Mouse (Mus musculus): Measurements from ENCODE around the gene Ddr2. TPM values are rescaled to one million over a fixed set of nuclear protein-coding genes. Genes with fewer than 3 reads are reported as not detected.
A peak's percentile ranks its signal among the peaks of the same experiment; 100 is the strongest.

Ddr2 gene
- polyA plus RNA-seq, 1 experiment from 2014 or later = 22.0 TPM

GRCm38 (mm10) chr1:169953106-169953505 lies 157.5 kb downstream of the Ddr2 start:
- no peak for ATAC-seq (ENCODE audit: low FRiP score)
- H3K9me3 ChIP-seq = no peaks in the 10 kb centered on the region
- peaks cover 64% of the 10 kb centered on the region for H3K36me3 ChIP-seq (replicated peaks)
- no peak overlapping the region for H3K27ac ChIP-seq
- H3K27me3 ChIP-seq = no peaks in the 10 kb centered on the region
- H3K9ac ChIP-seq = no peak overlapping the region
- no peak overlapping the region for H3K4me2 ChIP-seq
- H3K4me1 ChIP-seq = no peaks in the 10 kb centered on the region
- WGBS = 98% methylated on average over 10 of the region's 10 CpGs
- no peak overlapping the region for H3K4me3 ChIP-seq (replicated peaks)

GRCm38 (mm10) chr1:169952636-169953035 lies 157.9 kb downstream of the Ddr2 start:
- 96% methylated on average over 10 of the region's 10 CpGs for WGBS
- Histone ChIP-seq H3K9me3 (no peaks in the 10 kb centered on the region), H3K27ac (no peak overlapping the region), H3K4me3 (replicated peaks) (no peak overlapping the region), H3K4me1 (no peaks in the 10 kb centered on the region), H3K9ac (no peak overlapping the region), H3K36me3 (replicated peaks) (peaks cover 59% of the 10 kb centered on the region), H3K27me3 (no peaks in the 10 kb centered on the region), H3K4me2 (no peak overlapping the region)
- ATAC-seq (ENCODE audit: low FRiP score) = no peak

GRCm38 (mm10) chr1:169951561-169951960 lies 159.0 kb downstream of the Ddr2 start:
- Histone ChIP-seq H3K4me1 (no peaks in the 10 kb centered on the region), H3K9me3 (no peaks in the 10 kb centered on the region), H3K36me3 (replicated peaks) (peaks cover 53% of the 10 kb centered on the region), H3K4me3 (replicated peaks) (no peak overlapping the region), H3K4me2 (no peak overlapping the region), H3K27me3 (no peaks in the 10 kb centered on the region), H3K9ac (no peak overlapping the region), H3K27ac (no peak overlapping the region)
- WGBS = 87% methylated on average over 6 of the region's 6 CpGs
- no peak for ATAC-seq (ENCODE audit: low FRiP score)

- Histone ChIP-seq H3K27ac (no peak overlapping the region), H3K9ac (no peak overlapping the region), H3K36me3 (replicated peaks) (peaks cover 44% of the 10 kb centered on the region), H3K4me2 (no peak overlapping the region), H3K27me3 (no peaks in the 10 kb centered on the region), H3K4me3 (replicated peaks) (no peak overlapping the region), H3K9me3 (no peaks in the 10 kb centered on the region), H3K4me1 (no peaks in the 10 kb centered on the region)
- ATAC-seq (ENCODE audit: low FRiP score) = no peak
- 94% methylated on average over 4 of the region's 4 CpGs for WGBS
Observed at GRCm38 (mm10) chr1:169950651-169951050, 159.9 kb downstream of the Ddr2 start.

- Histone ChIP-seq H3K9me3 (0 out of 2 replicates have a peak, but pooled peaks cover 2% of the 10 kb centered on the region), H3K9ac (no peak overlapping the region), H3K27ac (no peak overlapping the region), H3K4me2 (no peak overlapping the region), H3K36me3 (replicated peaks) (peaks cover 37% of the 10 kb centered on the region), H3K4me3 (replicated peaks) (no peak overlapping the region), H3K4me1 (no peaks in the 10 kb centered on the region), H3K27me3 (no peaks in the 10 kb centered on the region)
- ATAC-seq (ENCODE audit: low FRiP score) = no peak
- WGBS = 82% methylated on average over 7 of the region's 7 CpGs
Observed at GRCm38 (mm10) chr1:169949981-169950380, 160.6 kb downstream of the Ddr2 start.

GRCm38 (mm10) chr1:169948866-169949265 lies 161.7 kb downstream of the Ddr2 start:
- no peak overlapping the region for H3K9ac ChIP-seq
- H3K27me3 ChIP-seq = no peaks in the 10 kb centered on the region
- no peak overlapping the region for H3K27ac ChIP-seq
- H3K4me2 ChIP-seq = no peak overlapping the region
- 89% methylated on average over 7 of the region's 7 CpGs for WGBS
- no peak for ATAC-seq (ENCODE audit: low FRiP score)
- H3K4me3 ChIP-seq (replicated peaks) = no peak overlapping the region
- 0 out of 2 replicates have a peak, but pooled peaks cover 3% of the 10 kb centered on the region for H3K9me3 ChIP-seq
- H3K36me3 ChIP-seq (replicated peaks) = peaks cover 27% of the 10 kb centered on the region
- no peaks in the 10 kb centered on the region for H3K4me1 ChIP-seq

GRCm38 (mm10) chr1:169948280-169948679 lies 162.3 kb downstream of the Ddr2 start:
- Histone ChIP-seq H3K9ac (no peak overlapping the region), H3K4me3 (replicated peaks) (no peak overlapping the region), H3K27me3 (no peaks in the 10 kb centered on the region), H3K27ac (no peak overlapping the region), H3K36me3 (replicated peaks) (peaks cover 21% of the 10 kb centered on the region), H3K4me1 (no peaks in the 10 kb centered on the region), H3K4me2 (no peak overlapping the region), H3K9me3 (0 out of 2 replicates have a peak, but pooled peaks cover 3% of the 10 kb centered on the region)
- WGBS = 86% methylated on average over 7 of the region's 7 CpGs
- ATAC-seq (ENCODE audit: low FRiP score) = no peak

GRCm38 (mm10) chr1:169947654-169948053 lies 162.9 kb downstream of the Ddr2 start:
- no peak overlapping the region for H3K4me3 ChIP-seq (replicated peaks)
- H3K27ac ChIP-seq = no peak overlapping the region
- peaks cover 16% of the 10 kb centered on the region for H3K36me3 ChIP-seq (replicated peaks)
- no peak overlapping the region for H3K4me2 ChIP-seq
- H3K4me1 ChIP-seq = no peaks in the 10 kb centered on the region
- 84% methylated on average over 6 of the region's 6 CpGs for WGBS
- 0 out of 2 replicates have a peak, but pooled peaks cover 3% of the 10 kb centered on the region for H3K9me3 ChIP-seq
- ATAC-seq (ENCODE audit: low FRiP score) = no peak
- no peaks in the 10 kb centered on the region for H3K27me3 ChIP-seq
- H3K9ac ChIP-seq = no peak overlapping the region

GRCm38 (mm10) chr1:169946004-169946403 lies 164.6 kb downstream of the Ddr2 start:
- ATAC-seq (ENCODE audit: low FRiP score) = no peak
- Histone ChIP-seq H3K4me2 (no peak overlapping the region), H3K4me1 (no peaks in the 10 kb centered on the region), H3K27me3 (no peaks in the 10 kb centered on the region), H3K4me3 (replicated peaks) (no peak overlapping the region), H3K9ac (no peak overlapping the region), H3K27ac (no peak overlapping the region), H3K9me3 (0 out of 2 replicates have a peak, but pooled peaks cover 3% of the 10 kb centered on the region), H3K36me3 (replicated peaks) (peaks cover 5% of the 10 kb centered on the region)
- 86% methylated on average over 3 of the region's 3 CpGs for WGBS

- H3K9ac ChIP-seq = no peak overlapping the region
- no peak for ATAC-seq (ENCODE audit: low FRiP score)
- WGBS = 7% methylated on average over 2 of the region's 2 CpGs
- H3K27ac ChIP-seq = no peak overlapping the region
- H3K9me3 ChIP-seq = no peaks in the 10 kb centered on the region
- H3K4me3 ChIP-seq (replicated peaks) = no peak overlapping the region
- H3K36me3 ChIP-seq (replicated peaks) = no peaks in the 10 kb centered on the region
- no peak overlapping the region for H3K4me2 ChIP-seq
- peaks cover 7% of the 10 kb centered on the region for H3K4me1 ChIP-seq
- H3K27me3 ChIP-seq = no peaks in the 10 kb centered on the region; the same call in 1 of the 2 replicates
Observed at GRCm38 (mm10) chr1:169939345-169939744, 171.2 kb downstream of the Ddr2 start.

- peak overlapping the region; percentile 59; the same call in 1 of the 2 replicates for H3K27ac ChIP-seq
- WGBS = 40% methylated on average over 16 of the region's 16 CpGs
- ATAC-seq (ENCODE audit: low FRiP score) = peak; percentile 80
- H3K9ac ChIP-seq = peak overlapping the region; percentile 34; the same call in 1 of the 2 replicates
- H3K4me3 ChIP-seq (replicated peaks) = peak overlapping the region; percentile 19; the same call in 1 of the 2 replicates
- H3K27me3 ChIP-seq = peaks cover 4% of the 10 kb centered on the region
- H3K9me3 ChIP-seq = no peaks in the 10 kb centered on the region
- peaks cover 15% of the 10 kb centered on the region for H3K4me1 ChIP-seq
- H3K36me3 ChIP-seq (replicated peaks) = no peaks in the 10 kb centered on the region
- peak overlapping the region; percentile 44 for H3K4me2 ChIP-seq
Observed at GRCm38 (mm10) chr1:169934005-169934725, 176.4 kb downstream of the Ddr2 start.

GRCm38 (mm10) chr1:169932122-169932746 lies 178.3 kb downstream of the Ddr2 start:
- peaks cover 27% of the 10 kb centered on the region for H3K4me1 ChIP-seq
- H3K9me3 ChIP-seq = no peaks in the 10 kb centered on the region
- H3K4me2 ChIP-seq = no peak overlapping the region
- 64% methylated on average over 7 of the region's 7 CpGs for WGBS
- H3K27ac ChIP-seq = no peak overlapping the region
- no peaks in the 10 kb centered on the region for H3K36me3 ChIP-seq (replicated peaks)
- no peak overlapping the region for H3K9ac ChIP-seq
- H3K27me3 ChIP-seq = peaks cover 4% of the 10 kb centered on the region; the same call in 1 of the 2 replicates
- no peak for ATAC-seq (ENCODE audit: low FRiP score)
- no peak overlapping the region for H3K4me3 ChIP-seq (replicated peaks)

All from forebrain, embryonic 12.5 days (tissue).